Mouse (Mus musculus) layer of hippocampus, adult 9-11 months (tissue): Measurements from ENCODE around the gene Hps3.
"Not testable (repeated sequence)": the region's sequence is repeated elsewhere in the genome, so short reads cannot be mapped to it uniquely, and the experiment has no call there.

ENCODE experiments used
- DNase-seq: peaks from one replicate; pipeline ENCODE4 v3.0.0; 2022

Gene Hps3

GRCm38 (mm10) chr3:20034719-20035404 lies at the start of gene Hps3:
Hps3 (minus strand) TSS chr3:20035315.
- DNase-seq: peak; percentile 90

GRCm38 (mm10) chr3:20082161-20082560 lies 47.0 kb upstream of the Hps3 start:
- no peak for DNase-seq

- DNase-seq: no peak
Observed at GRCm38 (mm10) chr3:20076145-20077053, 41.3 kb upstream of the Hps3 start.

- no peak for DNase-seq
Observed at GRCm38 (mm10) chr3:20058197-20058541, 23.1 kb upstream of the Hps3 start.

- DNase-seq: peak; percentile 95
Observed at GRCm38 (mm10) chr3:20057306-20058196, 22.4 kb upstream of the Hps3 start, which contains the start of gene Hltf. Hltf (plus strand) TSS chr3:20057811.

- not testable (repeated sequence) for DNase-seq
Observed at GRCm38 (mm10) chr3:20044736-20045135, 9.6 kb upstream of the Hps3 start.

GRCm38 (mm10) chr3:20041461-20041860 lies 6.3 kb upstream of the Hps3 start:
- not testable (repeated sequence) for DNase-seq

GRCm38 (mm10) chr3:20036069-20036468 lies 954 bp upstream of the Hps3 start:
- DNase-seq: no peak

- no peak for DNase-seq
Observed at GRCm38 (mm10) chr3:20033761-20034718, 1.1 kb downstream of the Hps3 start.

GRCm38 (mm10) chr3:20030807-20031206 lies 4.3 kb downstream of the Hps3 start:
- DNase-seq: no peak

GRCm38 (mm10) chr3:20028640-20029039 lies 6.5 kb downstream of the Hps3 start:
- no peak for DNase-seq

- no peak for DNase-seq
Observed at GRCm38 (mm10) chr3:20027788-20028187, 7.3 kb downstream of the Hps3 start.

GRCm38 (mm10) chr3:20026996-20027689 lies 8.0 kb downstream of the Hps3 start:
- peak; percentile 60 for DNase-seq

- DNase-seq: no peak
Observed at GRCm38 (mm10) chr3:20026481-20026880, 8.6 kb downstream of the Hps3 start.

GRCm38 (mm10) chr3:20023832-20024231 lies 11.3 kb downstream of the Hps3 start:
- no peak for DNase-seq

- no peak for DNase-seq
Observed at GRCm38 (mm10) chr3:20018076-20018475, 17.0 kb downstream of the Hps3 start.

- no peak for DNase-seq
Observed at GRCm38 (mm10) chr3:20014454-20014853, 20.7 kb downstream of the Hps3 start.

- not testable (repeated sequence) for DNase-seq
Observed at GRCm38 (mm10) chr3:20010905-20011304, 24.2 kb downstream of the Hps3 start.

GRCm38 (mm10) chr3:20010464-20010863 lies 24.7 kb downstream of the Hps3 start:
- DNase-seq: no peak

GRCm38 (mm10) chr3:20007759-20008158 lies 27.4 kb downstream of the Hps3 start:
- no peak for DNase-seq

GRCm38 (mm10) chr3:20007275-20007674 lies 27.8 kb downstream of the Hps3 start:
- no peak for DNase-seq
